Mouse (Mus musculus) left cerebral cortex, adult 11 months (tissue): ENCODE data around the gene Cers5.
A peak's percentile ranks its signal among the peaks of the same experiment; 100 is the strongest.
"Not testable (repeated sequence)": the region's sequence is repeated elsewhere in the genome, so short reads cannot be mapped to it uniquely, and the experiment has no call there.

Experiments
- DNase-seq: peaks from one replicate; pipeline ENCODE4 v3.0.0; 2022; ENCODE audit warnings: low spot score

Gene Cers5

DNA sequence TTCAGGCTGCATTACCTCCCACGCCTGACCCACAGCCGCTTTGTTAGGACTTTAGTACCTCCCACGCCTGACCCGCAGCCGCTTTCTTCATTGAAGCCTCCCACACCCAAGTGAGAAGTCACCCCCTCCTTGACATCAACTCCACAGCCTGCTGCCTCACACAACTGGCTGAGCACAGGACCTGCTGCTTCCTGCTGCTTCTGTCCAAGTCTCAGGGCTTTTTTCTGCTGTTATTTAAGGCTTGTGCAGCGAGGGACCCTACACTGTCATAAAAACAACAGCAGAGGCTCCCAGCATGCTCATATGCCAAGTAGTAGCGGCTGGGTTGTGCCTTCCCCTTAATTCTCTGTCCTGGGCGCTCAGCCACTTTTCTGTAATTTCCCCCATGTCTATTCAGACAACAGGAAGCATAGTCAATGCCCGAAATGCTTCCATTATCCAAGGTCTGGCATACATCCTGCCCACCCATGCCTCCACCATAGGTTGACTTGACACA lies 15.0 kb upstream of the Cers5 start:
- no peak for DNase-seq

DNA sequence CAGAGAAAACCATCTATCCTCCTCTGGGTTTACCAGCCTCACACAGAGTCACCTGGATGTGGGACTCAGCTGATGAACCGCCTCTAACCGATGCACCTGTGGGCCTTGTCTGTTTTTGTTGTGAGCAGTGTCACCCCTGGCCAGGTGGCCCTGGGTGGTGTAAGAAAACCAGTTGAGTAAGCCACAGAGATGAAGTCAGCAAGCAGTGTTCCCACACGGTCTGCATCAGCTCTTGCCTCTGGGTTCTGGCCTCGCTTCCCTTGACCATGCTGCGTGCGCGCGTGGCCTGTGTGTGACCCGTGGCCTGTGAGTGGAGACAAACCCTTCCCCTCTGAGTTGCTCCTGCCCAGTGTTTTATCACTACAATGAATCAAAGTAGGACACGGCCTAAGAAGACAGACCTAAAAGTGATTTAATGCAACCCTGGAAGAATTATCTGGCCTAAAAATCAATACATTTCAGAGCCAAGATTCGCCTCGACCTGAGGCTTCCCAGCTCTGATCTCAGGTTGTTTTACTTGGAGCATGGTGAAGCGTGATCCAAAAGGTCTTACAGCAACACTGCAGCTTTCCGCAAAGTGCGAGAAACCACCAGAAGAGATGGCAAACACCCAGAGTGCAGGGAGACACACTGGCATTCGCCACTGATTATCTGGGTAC lies 6.1 kb upstream of the Cers5 start:
- no peak for DNase-seq

DNA sequence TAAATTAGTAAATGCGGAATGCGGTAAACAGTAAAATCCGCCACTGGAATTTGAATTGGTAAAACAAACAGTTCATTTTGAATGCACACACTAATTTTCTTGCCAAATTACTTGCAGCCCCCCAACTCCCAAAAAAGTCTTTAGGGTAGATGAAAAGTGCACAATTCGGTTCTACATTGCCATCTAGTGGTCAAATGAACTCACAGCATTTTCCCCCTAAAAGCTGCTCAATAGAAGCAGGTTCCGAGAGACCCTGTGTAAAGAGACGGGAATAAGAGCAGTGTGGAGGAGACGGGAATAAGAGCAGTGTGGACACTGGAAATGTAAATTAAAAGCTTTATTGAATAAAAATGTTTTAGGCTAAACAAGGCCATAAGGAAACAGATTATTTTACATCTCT lies 5.5 kb upstream of the Cers5 start:
- DNase-seq, result no peak

DNA sequence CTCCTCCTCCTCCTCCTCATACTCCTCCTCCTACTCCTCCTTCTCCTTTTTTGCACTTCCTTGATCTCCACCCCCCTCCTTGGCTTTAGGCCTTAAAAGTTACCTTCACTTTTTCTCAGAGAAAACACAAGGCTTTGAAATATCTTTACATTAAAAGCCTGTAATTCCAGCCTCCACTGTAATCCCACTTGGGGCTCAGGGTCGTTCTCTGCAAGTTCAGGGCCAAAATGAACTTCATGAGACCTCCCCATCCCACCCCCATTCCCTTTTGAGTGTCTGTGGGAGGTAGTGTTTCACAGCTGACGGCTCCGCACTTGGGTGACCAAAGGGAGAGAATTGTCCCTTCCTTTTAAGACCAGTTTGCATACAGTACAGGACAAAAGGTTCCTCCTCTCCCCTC lies 240 bp upstream of the Cers5 start:
- no peak for DNase-seq

DNA sequence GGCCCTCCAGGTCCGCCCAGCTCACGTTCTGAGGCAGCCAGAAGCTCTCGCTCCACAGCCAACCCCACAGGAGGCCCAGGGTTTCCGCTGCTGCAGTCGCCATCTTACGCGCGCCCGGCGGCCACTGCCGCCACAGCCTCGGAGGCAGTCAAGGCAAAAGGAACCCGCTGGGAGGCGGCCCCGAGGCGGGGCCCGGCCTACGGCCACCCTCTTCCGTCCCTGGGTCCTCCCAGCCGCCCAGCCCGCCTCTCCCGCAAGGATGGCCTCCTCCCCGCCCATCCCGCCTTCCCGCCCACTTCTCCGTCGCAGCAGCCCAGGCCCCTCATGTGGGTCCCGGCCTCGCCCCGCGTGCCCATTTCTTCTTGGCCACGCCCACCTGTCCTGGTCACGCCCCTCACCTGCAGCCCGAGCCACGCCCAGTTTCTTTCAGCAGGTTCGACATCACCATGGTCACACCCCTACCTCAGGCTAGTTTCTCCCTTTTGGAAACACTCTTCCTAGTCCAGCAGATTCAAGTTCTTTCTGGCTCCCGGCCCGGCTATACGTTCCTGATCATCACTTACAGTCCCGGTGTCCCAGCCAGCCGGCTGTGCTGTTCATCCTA lies 306 bp downstream of the Cers5 start:
- peak; percentile 79 for DNase-seq

DNA sequence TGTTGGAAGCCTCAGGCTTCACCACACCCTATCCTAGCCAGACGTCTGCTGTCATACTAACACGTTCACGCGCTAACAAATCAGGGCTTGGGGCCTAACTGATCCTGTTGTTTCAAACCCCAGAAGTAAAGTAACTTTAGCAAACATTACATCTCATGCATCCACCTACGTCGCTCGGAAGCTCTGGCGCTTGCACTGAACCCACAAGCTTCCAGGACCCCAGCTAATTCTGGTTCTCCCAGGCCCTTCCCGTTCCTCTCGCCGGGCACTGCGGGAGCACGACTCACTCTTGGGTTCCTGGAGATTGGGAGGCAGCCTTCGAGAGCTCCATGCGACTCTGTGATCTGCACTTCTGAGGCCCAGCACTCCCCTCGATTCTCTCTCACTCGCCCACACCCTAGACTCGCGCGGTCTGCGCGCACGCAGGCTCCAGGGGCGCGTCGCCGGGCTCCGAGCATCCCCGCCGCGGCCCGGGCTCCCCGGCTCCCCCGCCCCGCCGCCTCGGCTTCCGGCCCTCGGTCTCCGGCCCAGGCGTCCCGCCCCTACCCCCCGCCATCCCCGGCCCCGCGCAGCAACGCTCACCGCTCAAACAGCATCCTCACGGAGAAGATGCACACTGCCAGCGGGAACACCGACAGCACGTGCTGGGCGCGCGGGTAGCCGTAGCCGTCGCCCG lies 946 bp downstream of the Cers5 start:
- DNase-seq, result no peak

DNA sequence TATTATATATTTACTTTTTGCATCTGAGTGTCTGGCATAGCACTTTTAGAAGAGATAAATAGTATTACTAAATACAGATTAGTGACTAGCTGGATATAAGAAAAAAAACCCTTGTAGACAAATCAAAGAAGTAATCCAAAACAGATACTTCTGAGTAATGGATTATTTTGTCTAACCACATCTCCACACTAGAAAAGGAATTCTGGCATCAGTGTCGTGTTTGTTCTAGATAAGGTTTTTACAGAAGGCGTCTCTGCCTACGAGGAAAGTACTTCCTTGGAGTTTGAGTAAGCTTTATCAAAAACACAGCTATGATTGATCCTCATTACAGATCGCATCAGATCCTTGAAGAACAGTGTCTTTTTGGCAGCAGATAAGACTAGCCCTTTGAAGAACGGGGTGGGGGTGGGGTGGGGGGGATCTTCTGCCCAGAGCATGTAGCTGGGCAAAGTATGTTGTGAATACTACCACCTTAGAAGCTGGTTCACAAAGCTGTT lies 1.6 kb downstream of the Cers5 start:
- DNase-seq, result no peak

DNA sequence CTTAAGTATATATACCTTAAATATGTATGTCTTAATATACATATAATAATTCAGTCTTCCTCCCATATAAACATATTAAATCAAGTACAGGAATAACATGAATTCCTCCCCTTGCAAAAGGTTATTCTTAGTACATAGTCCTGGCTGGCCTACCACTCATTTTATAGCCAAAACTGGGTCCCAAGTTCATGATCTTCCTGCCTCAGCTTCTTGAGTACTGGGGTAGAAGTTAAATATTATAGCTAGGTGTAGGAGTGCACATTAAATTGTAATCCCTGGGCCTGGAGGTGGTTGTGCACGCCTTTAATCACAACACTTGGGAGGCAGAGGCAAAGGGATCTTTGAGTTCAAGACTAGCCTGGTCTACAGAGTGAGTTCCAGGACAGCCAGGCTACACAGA lies 3.9 kb downstream of the Cers5 start:
- DNase-seq, result no peak

DNA sequence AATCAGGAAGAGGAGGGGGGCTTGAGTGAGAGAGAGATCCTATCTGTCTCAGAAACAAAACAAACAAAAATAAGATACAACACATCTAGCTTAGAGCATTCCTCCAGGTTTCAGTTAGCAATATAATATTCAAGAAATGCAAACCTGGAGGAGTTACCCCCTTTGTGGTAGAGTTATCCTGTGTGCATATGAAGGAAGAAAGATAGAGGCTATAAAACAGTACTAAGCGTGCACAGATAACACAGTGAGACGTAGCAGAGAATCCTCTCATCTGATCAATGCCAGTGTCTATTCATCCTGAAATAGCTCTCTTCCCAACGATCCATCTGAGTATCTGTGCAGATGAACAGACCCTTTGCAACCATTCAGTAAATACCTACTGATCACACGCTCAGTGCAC lies 5.2 kb downstream of the Cers5 start:
- no peak for DNase-seq

DNA sequence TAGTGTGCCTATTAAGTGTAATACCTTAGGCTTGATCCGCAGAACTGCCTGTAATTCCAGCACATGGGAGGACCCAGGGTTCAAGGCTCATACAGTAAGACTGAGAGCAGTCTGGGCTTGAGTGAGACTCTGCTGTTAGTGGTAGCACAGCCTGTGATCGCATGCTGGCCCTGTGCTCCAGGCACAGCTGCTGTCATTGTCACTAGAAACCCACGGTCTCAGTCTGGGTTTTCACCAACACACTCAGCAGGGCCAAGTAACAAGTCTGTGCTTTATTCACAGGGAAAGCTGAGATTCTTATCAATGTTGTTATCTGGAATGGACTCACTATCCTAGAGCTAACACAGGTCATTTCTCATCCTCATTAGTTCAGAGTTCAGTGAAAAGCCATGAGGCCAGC lies 18.5 kb downstream of the Cers5 start:
- no peak for DNase-seq

DNA sequence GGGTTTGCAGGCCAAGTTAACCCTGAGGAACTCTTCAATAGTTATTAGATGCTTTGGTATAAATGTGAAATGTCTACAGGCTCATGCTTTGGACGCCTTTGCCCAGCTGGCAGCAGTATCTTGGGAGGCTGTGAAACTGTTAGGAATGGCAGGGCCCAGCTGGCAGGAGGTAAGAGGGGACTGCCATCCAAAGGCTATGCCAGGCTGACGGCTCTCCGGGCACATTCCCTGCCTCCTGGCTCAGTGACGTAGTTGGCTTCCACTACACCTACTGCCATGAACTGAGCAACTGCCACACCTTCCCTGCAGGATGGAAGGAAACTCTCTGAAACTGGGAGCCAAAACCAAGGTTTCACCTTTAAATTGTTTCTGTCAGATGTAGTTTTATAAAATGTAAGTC lies 32.5 kb downstream of the Cers5 start:
- DNase-seq, result no peak

DNA sequence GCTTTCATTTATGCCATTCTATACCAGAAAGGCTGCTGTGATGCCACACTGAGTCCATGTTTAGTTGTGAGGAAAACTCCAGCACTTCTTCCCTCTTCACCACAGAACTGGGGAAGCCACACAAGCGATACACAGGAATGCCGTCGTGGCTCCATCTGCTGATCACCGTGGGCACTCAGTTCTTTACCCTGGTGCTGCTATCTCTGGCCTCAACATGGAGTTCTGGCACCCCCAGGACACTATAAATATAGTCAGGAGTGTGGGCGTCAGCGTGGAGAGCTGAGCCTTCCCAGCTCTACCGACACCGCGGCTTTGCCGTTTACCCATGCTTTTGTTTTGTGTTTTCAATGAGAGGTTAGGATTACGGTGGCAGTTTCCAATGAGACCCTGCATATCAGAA lies 36.0 kb downstream of the Cers5 start:
- DNase-seq, result no peak

DNA sequence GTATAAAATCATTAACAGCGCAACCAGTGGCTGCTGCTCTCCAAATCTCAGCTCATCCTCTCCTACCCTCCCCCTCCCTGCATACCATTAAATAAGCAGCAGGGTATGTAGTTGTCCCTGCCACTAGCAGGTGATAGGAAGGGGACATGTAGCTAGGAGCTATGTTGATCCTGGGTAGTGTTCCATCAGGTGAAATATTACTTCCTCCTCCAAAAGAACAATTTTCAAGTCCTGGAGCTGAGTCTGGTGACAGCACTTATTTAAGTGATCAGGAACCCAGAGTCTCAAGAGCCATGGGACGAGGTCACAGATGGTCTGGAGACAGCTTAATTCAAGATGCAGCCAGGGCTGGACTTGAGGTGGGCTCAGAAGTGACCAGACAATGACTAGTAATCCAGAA lies 37.1 kb downstream of the Cers5 start:
- DNase-seq, result peak; percentile 100

DNA sequence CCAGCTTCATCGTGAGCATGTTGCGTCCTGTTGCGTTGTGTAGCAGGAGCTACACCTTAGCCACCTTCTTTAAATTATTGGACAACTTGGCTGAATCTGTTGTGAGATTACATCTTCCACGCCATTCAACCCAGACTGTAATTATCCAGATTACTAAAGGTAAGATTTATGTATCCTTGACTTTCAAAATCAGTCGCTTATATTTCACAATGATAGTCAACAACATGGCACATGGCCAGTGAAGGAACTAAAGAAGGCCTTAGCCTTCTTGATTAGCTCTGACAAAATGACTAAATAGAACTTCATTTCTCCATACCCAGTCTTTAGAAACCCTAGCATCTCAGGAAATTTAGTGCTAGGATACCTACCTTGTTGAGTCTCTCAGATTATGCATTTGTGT lies 39.5 kb downstream of the Cers5 start:
- DNase-seq, result no peak

DNA sequence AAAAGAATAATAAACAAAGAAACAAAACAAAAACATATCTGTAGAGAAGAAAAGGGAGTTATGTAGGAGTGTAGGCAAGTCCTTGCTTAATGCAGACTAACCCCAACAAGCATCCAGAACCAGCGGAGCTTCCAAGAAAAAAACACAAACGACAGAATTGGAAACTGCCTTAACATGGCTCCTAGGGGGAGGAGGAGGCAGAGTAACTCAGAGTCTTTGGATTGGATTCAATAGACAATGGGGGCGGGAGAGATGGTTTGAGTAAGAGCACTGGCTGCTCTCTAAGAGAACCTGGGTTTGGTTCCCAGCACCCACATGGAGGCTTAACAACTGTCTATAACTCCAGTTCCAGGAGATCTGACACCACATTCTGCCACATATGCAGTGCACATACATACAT lies 41.0 kb downstream of the Cers5 start:
- DNase-seq, result no peak

DNA sequence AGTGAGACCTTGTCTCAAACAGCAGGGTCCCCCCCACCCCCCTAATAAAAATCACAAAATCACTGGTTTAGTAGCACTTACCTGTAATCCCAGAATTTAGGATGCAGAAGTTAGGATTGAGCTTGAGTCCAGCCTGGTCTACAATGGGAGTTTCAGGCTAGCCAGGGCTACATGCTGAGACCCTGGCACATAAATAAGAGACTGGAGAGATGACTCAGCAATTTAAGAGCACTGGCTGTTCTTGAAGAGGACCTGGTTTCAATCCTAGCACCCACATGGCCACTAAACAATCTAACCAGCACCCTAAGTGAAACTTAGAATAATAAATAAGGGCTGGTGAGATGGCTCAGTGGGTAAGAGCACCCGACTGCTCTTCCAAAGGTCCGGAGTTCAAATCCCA lies 41.5 kb downstream of the Cers5 start:
- no peak for DNase-seq

DNA sequence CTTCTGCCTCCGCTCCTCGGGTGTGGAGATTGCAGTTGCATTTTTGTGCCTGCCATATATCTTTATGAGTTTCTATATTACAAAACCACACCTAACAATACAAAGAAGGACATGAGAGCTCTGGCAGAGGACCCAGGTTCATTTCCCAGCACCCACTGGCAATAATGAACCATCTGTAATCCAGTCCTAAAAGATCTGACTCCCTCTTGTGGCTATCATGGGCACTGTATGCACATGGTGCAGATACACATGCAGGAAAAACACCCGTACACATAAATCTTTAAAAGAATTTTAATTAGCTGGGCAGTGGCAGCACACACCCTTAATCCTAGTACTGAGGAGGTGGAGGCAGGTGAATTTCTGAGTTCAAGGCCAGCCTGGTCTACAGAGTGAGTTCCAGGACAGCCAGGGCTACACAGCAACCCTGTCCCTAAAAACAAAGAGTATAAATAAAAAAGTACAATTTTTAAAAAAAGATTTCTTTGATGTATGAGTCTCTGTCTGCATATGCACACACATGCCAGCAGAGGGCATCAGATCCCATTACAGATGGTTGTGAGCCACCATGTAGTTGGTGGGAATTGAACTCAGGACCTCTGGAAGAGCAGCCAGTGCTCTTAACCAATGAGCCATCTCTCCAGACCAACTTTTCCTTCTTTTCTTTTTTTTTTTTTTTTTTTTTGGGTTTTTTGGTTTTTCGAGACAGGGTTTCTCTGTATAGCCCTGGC lies 43.5 kb downstream of the Cers5 start:
- no peak for DNase-seq

DNA sequence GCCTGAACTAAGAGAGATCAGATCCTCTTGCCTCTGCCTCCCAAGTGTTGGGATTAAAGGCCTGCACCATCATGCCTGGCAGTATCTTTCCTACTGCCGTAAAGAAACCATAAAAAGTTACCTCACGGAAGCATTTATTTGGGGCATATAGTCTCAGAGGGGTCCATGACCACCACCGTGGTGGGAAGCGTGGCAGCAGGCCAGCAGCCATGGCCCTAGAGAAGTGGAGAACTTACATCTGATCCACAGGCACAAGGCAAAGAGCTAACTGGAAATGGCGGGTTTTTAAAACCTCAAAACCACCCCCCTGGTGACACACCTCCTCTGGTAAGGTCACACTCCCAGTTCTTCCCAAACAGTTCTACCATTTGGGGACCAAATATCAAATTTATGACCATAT lies 44.5 kb downstream of the Cers5 start:
- DNase-seq, result no peak

DNA sequence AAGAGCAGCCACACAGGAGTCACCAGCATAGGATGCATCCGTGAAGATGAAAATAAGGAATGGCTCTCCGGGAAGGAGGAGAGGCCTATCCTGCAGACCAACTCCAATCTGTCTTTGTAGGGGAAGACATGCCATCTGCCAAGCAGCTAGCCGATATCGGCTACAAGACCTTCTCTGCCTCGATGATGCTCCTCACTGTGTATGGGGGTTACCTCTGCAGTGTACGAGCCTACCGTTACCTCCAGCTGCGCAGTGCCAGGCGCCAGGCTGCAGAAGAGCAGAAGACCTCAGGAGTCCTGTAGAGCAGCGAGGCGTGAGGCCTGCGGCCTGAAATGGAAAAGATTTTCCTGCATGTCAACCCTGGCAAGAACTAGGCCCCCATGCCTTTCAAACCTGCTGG lies 45.2 kb downstream of the Cers5 start:
- DNase-seq, result no peak

DNA sequence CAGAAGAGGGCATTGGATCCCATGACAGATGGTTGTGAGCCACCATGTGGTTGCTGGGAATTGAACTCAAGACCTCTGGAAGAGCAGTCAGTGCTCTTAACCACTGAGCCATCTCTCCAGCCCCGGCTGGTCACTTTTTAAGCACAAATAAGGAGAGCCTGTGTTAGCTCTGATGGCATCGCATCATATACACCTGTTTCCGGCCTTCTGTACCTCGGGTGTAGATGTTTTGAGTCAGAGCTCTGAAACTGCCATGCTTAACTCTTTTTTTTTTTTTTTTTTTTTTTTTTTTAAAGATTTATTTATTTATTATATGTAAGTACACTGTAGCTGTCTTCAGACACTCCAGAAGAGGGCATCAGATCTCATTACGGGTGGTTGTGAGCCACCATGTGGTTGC lies 45.6 kb downstream of the Cers5 start:
- not testable (repeated sequence) for DNase-seq

DNA sequence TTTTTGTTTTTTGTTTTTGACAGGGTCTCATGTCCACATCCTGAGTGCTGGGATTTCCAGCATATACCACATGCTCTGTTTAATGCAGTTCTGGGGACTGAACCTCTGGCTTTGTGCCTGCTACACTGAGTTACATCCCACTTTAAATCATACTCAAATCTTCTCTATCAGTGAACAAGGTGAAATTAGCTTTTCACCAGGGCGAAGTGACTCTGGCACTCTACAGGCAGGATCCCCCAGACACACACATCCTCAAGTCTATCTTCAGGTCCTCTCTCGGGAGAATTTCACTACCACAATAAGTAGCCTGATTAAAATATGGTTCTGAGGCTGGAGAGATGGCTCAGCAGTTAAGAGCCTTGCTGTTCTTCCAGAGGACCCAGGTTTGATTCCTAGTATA lies 46.1 kb downstream of the Cers5 start:
- no peak for DNase-seq

DNA sequence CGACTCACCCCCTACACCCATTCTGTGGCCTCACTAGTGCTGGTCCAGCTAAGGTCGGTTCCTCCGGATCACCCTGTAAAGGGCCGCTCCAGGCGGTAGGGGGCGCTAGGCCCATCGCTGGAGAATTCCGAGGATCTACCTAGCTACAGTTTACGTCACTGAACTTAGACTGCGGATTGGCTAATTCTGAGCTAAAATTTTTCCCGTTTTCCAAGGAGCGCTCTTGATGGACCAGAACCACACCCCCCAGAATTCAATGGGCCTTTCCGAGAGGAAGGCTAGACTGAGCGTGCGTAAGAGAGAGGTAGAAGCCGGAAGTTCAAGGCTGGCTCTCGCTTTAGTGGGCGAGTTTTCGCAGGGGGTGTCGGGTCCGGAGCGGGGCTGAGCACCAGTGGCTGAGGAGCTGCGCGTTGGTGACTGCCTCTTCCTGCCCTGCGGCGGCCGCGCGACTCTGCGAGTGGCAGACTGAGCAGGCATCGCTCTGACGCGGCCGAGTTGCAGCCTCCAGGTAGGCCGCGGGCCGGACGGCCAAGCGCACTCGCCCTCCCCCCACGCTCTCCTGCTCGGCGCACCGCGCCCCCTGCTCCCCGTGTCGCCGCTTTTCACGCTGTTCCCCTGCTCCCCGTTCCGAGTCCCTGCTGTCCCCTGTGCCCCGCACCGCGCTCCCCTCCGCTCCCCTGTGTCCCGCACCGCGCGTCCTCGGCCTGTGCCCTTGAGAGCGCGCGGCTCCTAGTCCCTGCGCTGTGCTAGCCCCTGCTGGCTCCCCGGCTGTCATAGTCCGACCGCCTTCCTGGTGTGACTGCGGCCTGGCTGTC lies 47.1 kb downstream of the Cers5 start, which contains the start of gene Cox14:
Gene Cox14 (plus strand): TSS at position 278 of the 815 bp plus-strand sequence.
- peak; percentile 98 for DNase-seq
